Mouse (Mus musculus) heart, embryonic 14.5 days (tissue): ENCODE measurements at regions not wholly inside any gene's neighbourhood (a gene's known extent, or its start where the extent isn't known, plus 50 kb on each side); places are given as distances from the start of the nearest gene placed in this dataset.

ENCODE experiments used
- ATAC-seq: fragments of 200-750 bp; cut with Nextera tagmentation; 2 replicates; pipeline ENCODE4 v1.8.0; 2017; ENCODE audit warnings: low read depth, moderate TSS enrichment; ENCODE audit not compliant: insufficient number of reproducible peaks, insufficient read depth, low FRiP score
- H3K27ac ChIP-seq, 2 experiments: fragments of 200-500 bp in 1 of 2; fragments of 300-500 bp in 1 of 2; sonication (generic) in 1 of 2; replicated peaks in 1 of 2; 2 replicates each; pipeline ENCODE4 v1.5.1; 2012 to 2014; ENCODE audit warnings: low read depth in 2 of 2, low read length in 2 of 2, control low read depth in 1 of 2, mild to moderate bottlenecking in 1 of 2, mixed read lengths in 1 of 2; ENCODE audit not compliant: control insufficient read depth in 1 of 2, insufficient read depth in 1 of 2
- H3K27me3 ChIP-seq: fragments of 300-500 bp; sonication (generic); 2 replicates; pipeline ENCODE4 v1.6.1; 2014; ENCODE audit warnings: mild to moderate bottlenecking, low read length, control low read depth; ENCODE audit not compliant: control insufficient read depth, insufficient read depth
- H3K36me3 ChIP-seq: fragments of 300-500 bp; sonication (generic); 2 replicates; pipeline ENCODE4 v1.6.1; 2014; ENCODE audit warnings: mild to moderate bottlenecking, control low read depth, low read length, mixed read lengths; ENCODE audit not compliant: control insufficient read depth, insufficient read depth
- H3K4me1 ChIP-seq, 2 experiments: fragments of 200-500 bp in 1 of 2; fragments of 300-500 bp in 1 of 2; sonication (generic) in 1 of 2; 2 replicates each; pipeline ENCODE4 v1.6.1; 2012 to 2014; ENCODE audit warnings: low read length in 2 of 2, control low read depth in 1 of 2, mixed read lengths in 1 of 2; ENCODE audit not compliant: control insufficient read depth in 2 of 2, insufficient read depth in 2 of 2
- H3K4me2 ChIP-seq: fragments of 300-500 bp; sonication (generic); 2 replicates; pipeline ENCODE4 v1.6.1; 2014; ENCODE audit warnings: mild to moderate bottlenecking, low read length
- H3K4me3 ChIP-seq, 2 experiments: fragments of 200-500 bp in 1 of 2; fragments of 300-500 bp in 1 of 2; sonication (generic) in 1 of 2; 2 replicates each; pipeline ENCODE4 v1.5.1; 2012 to 2014; ENCODE audit warnings: low read length in 2 of 2, mild to moderate bottlenecking in 2 of 2, control low read depth in 1 of 2, low read depth in 1 of 2, moderate library complexity in 1 of 2; ENCODE audit not compliant: control insufficient read depth in 1 of 2, insufficient read depth in 1 of 2
- H3K9ac ChIP-seq: fragments of 300-500 bp; sonication (generic); 2 replicates; pipeline ENCODE4 v1.6.1; 2014; ENCODE audit warnings: mild to moderate bottlenecking, low read length
- H3K9me3 ChIP-seq: fragments of 300-500 bp; sonication (generic); 2 replicates; pipeline ENCODE4 v1.6.1; 2016; ENCODE audit warnings: low read length, control low read depth; ENCODE audit not compliant: control insufficient read depth
- WGBS: fragments of 180-500 bp; shearing (Covaris S2); extraction: QIAGEN DNeasy Blood & Tissue Kit; methylation state at CpG from one replicate; pipeline ENCODE4 v1.1.7; 2014; 5-methylcytosine and 5-hydroxymethylcytosine counted together

GRCm38 (mm10) chr10:95112231-95112774 is 167.7 kb upstream of the Plxnc1 start:
- H3K4me3 ChIP-seq: no peak overlapping the region
- 66% methylated on average over 14 of the region's 14 CpGs for WGBS
- no peaks in the 10 kb centered on the region for H3K36me3 ChIP-seq
- no peaks in the 10 kb centered on the region for H3K27me3 ChIP-seq
- H3K4me1 ChIP-seq: peaks cover 5 to 11% of the 10 kb centered on the region in 2 experiments; a peak in 3 of 4 replicates
- no peak overlapping the region for H3K9ac ChIP-seq
- ATAC-seq: no peak
- no peak overlapping the region for H3K27ac ChIP-seq
- H3K9me3 ChIP-seq: no peaks in the 10 kb centered on the region
- no peak overlapping the region for H3K4me2 ChIP-seq

- Histone ChIP-seq H3K4me2 (no peak overlapping the region), H3K27me3 (no peaks in the 10 kb centered on the region), H3K9me3 (no peaks in the 10 kb centered on the region), H3K36me3 (no peaks in the 10 kb centered on the region), H3K4me1 (no peaks in the 10 kb centered on the region), H3K4me3 (no peak overlapping the region), H3K9ac (no peak overlapping the region), H3K27ac (no peak overlapping the region)
- ATAC-seq: no peak
- WGBS: 88% methylated on average over 21 of the region's 21 CpGs
These were observed 166.2 kb upstream of the Plxnc1 start for GRCm38 (mm10) chr10:95110786-95111185.

GRCm38 (mm10) chr10:95109576-95109975 is 164.9 kb upstream of the Plxnc1 start:
- Histone ChIP-seq H3K4me2 (no peak overlapping the region), H3K27ac (no peak overlapping the region), H3K27me3 (no peaks in the 10 kb centered on the region), H3K9ac (no peak overlapping the region), H3K36me3 (no peaks in the 10 kb centered on the region), H3K4me1 (no peaks in the 10 kb centered on the region), H3K4me3 (no peak overlapping the region), H3K9me3 (no peaks in the 10 kb centered on the region)
- WGBS: 88% methylated on average over 2 of the region's 2 CpGs
- no peak for ATAC-seq

GRCm38 (mm10) chr10:95107532-95108251 is 163.1 kb upstream of the Plxnc1 start:
- ATAC-seq: no peak
- Histone ChIP-seq H3K4me1 (no peaks in the 10 kb centered on the region), H3K9ac (no peak overlapping the region), H3K36me3 (no peaks in the 10 kb centered on the region), H3K27me3 (no peaks in the 10 kb centered on the region), H3K9me3 (no peaks in the 10 kb centered on the region), H3K27ac (no peak overlapping the region), H3K4me3 (no peak overlapping the region), H3K4me2 (no peak overlapping the region)
- WGBS: 61% methylated on average over 3 of the region's 3 CpGs

GRCm38 (mm10) chr10:95103808-95104207 is 159.2 kb upstream of the Plxnc1 start:
- H3K9ac ChIP-seq: no peak overlapping the region
- H3K27me3 ChIP-seq: no peaks in the 10 kb centered on the region
- H3K4me2 ChIP-seq: no peak overlapping the region
- H3K27ac ChIP-seq: no peak overlapping the region
- H3K4me1 ChIP-seq: no peaks in the 10 kb centered on the region
- no peaks in the 10 kb centered on the region for H3K36me3 ChIP-seq
- H3K9me3 ChIP-seq: no peaks in the 10 kb centered on the region
- H3K4me3 ChIP-seq: no peak overlapping the region
- ATAC-seq: no peak

GRCm38 (mm10) chr10:95102981-95103380 is 158.3 kb upstream of the Plxnc1 start:
- WGBS: 70% methylated on average over 4 of the region's 4 CpGs
- H3K27me3 ChIP-seq: no peaks in the 10 kb centered on the region
- no peaks in the 10 kb centered on the region for H3K4me1 ChIP-seq
- H3K9ac ChIP-seq: no peak overlapping the region
- H3K9me3 ChIP-seq: no peaks in the 10 kb centered on the region
- no peaks in the 10 kb centered on the region for H3K36me3 ChIP-seq
- no peak overlapping the region for H3K4me3 ChIP-seq
- ATAC-seq: no peak
- H3K4me2 ChIP-seq: no peak overlapping the region
- no peak overlapping the region for H3K27ac ChIP-seq

GRCm38 (mm10) chr10:95099906-95100305 is 155.3 kb upstream of the Plxnc1 start:
- no peaks in the 10 kb centered on the region for H3K36me3 ChIP-seq
- no peak overlapping the region for H3K27ac ChIP-seq
- WGBS: 79% methylated on average over 5 of the region's 5 CpGs
- H3K4me2 ChIP-seq: no peak overlapping the region
- H3K9me3 ChIP-seq: no peaks in the 10 kb centered on the region
- H3K9ac ChIP-seq: no peak overlapping the region
- no peak overlapping the region for H3K4me3 ChIP-seq
- H3K27me3 ChIP-seq: no peaks in the 10 kb centered on the region
- H3K4me1 ChIP-seq: no peaks in the 10 kb centered on the region
- ATAC-seq: no peak

GRCm38 (mm10) chr10:95095847-95096246 is 151.2 kb upstream of the Plxnc1 start:
- 89% methylated on average over 4 of the region's 4 CpGs for WGBS
- H3K27me3 ChIP-seq: no peaks in the 10 kb centered on the region
- H3K9ac ChIP-seq: no peak overlapping the region
- ATAC-seq: no peak
- H3K4me1 ChIP-seq: no peaks in the 10 kb centered on the region
- no peaks in the 10 kb centered on the region for H3K9me3 ChIP-seq
- no peak overlapping the region for H3K4me2 ChIP-seq
- no peaks in the 10 kb centered on the region for H3K36me3 ChIP-seq
- H3K27ac ChIP-seq: no peak overlapping the region
- H3K4me3 ChIP-seq: no peak overlapping the region
